ENCODE assay signal across 11 mouse cellular contexts in the genomic region with DNA sequence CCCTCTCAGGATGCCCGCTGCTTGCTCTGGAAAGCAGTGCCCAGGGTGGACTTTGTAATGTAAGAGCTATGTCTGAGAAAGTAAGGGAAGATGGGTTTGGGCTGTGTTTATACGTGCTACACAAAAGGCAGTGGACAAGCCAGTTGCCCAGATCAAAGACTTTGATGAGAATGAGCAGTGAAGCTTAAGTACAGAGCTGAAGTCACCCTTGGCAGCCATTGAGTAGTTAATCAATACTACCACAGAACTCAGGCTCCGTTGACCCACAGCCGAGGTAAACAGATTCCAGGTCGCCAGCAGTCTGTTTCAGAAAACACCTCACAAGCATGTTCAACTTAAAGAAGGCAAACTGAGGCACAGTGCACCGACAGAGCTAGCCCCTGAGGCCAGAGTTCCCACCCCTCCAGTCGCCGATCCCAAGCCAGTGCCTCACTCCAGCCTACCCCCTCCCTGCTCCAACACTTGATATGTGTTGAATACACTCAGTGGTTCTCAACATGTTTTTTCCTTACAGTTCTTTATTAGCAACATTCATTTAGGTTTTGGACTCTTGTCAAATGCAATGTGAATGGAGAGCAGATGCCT.
DNase-seq lines count a peak whose midpoint lies in the region; ATAC-seq lines count a peak whose summit lies in the region.
"Had no signal": no experiment of that assay in that cellular context is flagged by ENCODE, and none has a peak within 500 bp of the region (broad histone marks: within the 10 kb centered on the region; RNA-seq: fewer than 3 reads in every experiment).

No protein-coding gene starts in this region.

- no peaks in the 10 kb centered on the region for H3K27me3 ChIP-seq in hindbrain, embryonic 12.5 days
- H3K27me3 ChIP-seq in hindbrain, embryonic 10.5 days (ENCODE audit: insufficient read depth, poor library complexity, severe bottlenecking): no peaks in the 10 kb centered on the region
- H3K27me3 ChIP-seq in forebrain, embryonic 16.5 days (replicated peaks; ENCODE audit: control insufficient read depth, insufficient read depth, low read length): no peaks in the 10 kb centered on the region
- H3K27me3 ChIP-seq in midbrain, embryonic 15.5 days (replicated peaks): no peaks in the 10 kb centered on the region
- H3K27me3 ChIP-seq: CH12.LX had no signal

- no peak overlapping the region for H3K4me2 ChIP-seq in hindbrain, embryonic 12.5 days (replicated peaks)
- H3K4me2 ChIP-seq in forebrain, embryonic 16.5 days (ENCODE audit: low read length): peak overlapping the region; percentile 36; the same call in 1 of the 2 replicates
- H3K4me2 ChIP-seq in midbrain, embryonic 15.5 days: 0 out of 2 replicates have a peak overlapping the region, but pooled peaks have one; percentile 6
- H3K4me2 ChIP-seq: liver, embryonic 11.5 days had no signal

- no peaks in the 10 kb centered on the region for H3K36me3 ChIP-seq in hindbrain, embryonic 12.5 days
- H3K36me3 ChIP-seq in hindbrain, embryonic 10.5 days: no peaks in the 10 kb centered on the region
- H3K36me3 ChIP-seq in forebrain, embryonic 16.5 days (ENCODE audit: control insufficient read depth, insufficient read depth): no peaks in the 10 kb centered on the region
- no peaks in the 10 kb centered on the region for H3K36me3 ChIP-seq in midbrain, embryonic 15.5 days (replicated peaks)

- DNase-seq in hindbrain, embryonic 10.5 days (ENCODE audit: low spot score): no peak
- DNase-seq in left cerebral cortex, postnatal 4 days: peak; percentile 64
- DNase-seq in left cerebral cortex, adult 11 months (ENCODE audit: low spot score): no peak
- no peak for DNase-seq in thymus, adult 18-20 months
- DNase-seq: lung, postnatal 14 days; spleen, adult 18-20 months had no signal

- H3K27ac ChIP-seq in hindbrain, embryonic 12.5 days: no peak overlapping the region
- no peak overlapping the region for H3K27ac ChIP-seq in hindbrain, embryonic 10.5 days
- peak overlapping the region; percentile 91 for H3K27ac ChIP-seq in forebrain, embryonic 16.5 days (ENCODE audit: low read length)
- peak overlapping the region; percentile 37; the same call in 1 of the 2 replicates for H3K27ac ChIP-seq in midbrain, embryonic 15.5 days

- H3K9me3 ChIP-seq in hindbrain, embryonic 12.5 days (replicated peaks): no peaks in the 10 kb centered on the region
- 0 out of 2 replicates have a peak, but pooled peaks cover 4% of the 10 kb centered on the region for H3K9me3 ChIP-seq in hindbrain, embryonic 10.5 days
- no peaks in the 10 kb centered on the region for H3K9me3 ChIP-seq in forebrain, embryonic 16.5 days (ENCODE audit: control insufficient read depth, low read length)
- H3K9me3 ChIP-seq in midbrain, embryonic 15.5 days: no peaks in the 10 kb centered on the region

- 73% methylated on average over 8 of the region's 8 CpGs for WGBS in hindbrain, embryonic 12.5 days
- WGBS in hindbrain, embryonic 10.5 days: 81% methylated on average over 8 of the region's 8 CpGs
- WGBS in forebrain, embryonic 16.5 days: 21% methylated on average over 8 of the region's 8 CpGs
- WGBS in midbrain, embryonic 15.5 days: 61% methylated on average over 8 of the region's 8 CpGs

- no peaks in the 10 kb centered on the region for H3K4me1 ChIP-seq in hindbrain, embryonic 12.5 days
- no peaks in the 10 kb centered on the region for H3K4me1 ChIP-seq in hindbrain, embryonic 10.5 days (replicated peaks)
- H3K4me1 ChIP-seq in forebrain, embryonic 16.5 days (replicated peaks; ENCODE audit: control insufficient read depth, insufficient read depth, low read length): peaks cover 17% of the 10 kb centered on the region
- no peaks in the 10 kb centered on the region for H3K4me1 ChIP-seq in midbrain, embryonic 15.5 days

- H3K9ac ChIP-seq in hindbrain, embryonic 12.5 days: no peak overlapping the region
- H3K9ac ChIP-seq in forebrain, embryonic 16.5 days (replicated peaks; ENCODE audit: low read depth, low read length): no peak overlapping the region
- no peak overlapping the region for H3K9ac ChIP-seq in midbrain, embryonic 15.5 days

- intact Hi-C loops in left cerebral cortex, postnatal 4 days (cut with DNase I): no loop called here

- ATAC-seq in hindbrain, embryonic 12.5 days (ENCODE audit: low FRiP score): 0 out of 2 replicates have a peak, but pooled peaks have one; percentile 56
- peak; percentile 86 for ATAC-seq in forebrain, embryonic 16.5 days
- ATAC-seq in midbrain, embryonic 15.5 days (replicated peaks): peak; percentile 87

- H3K4me3 ChIP-seq in hindbrain, embryonic 12.5 days: no peak overlapping the region
- H3K4me3 ChIP-seq in hindbrain, embryonic 10.5 days: no peak overlapping the region
- H3K4me3 ChIP-seq in forebrain, embryonic 16.5 days (replicated peaks; ENCODE audit: low read length): no peak overlapping the region
- H3K4me3 ChIP-seq in midbrain, embryonic 15.5 days: no peak overlapping the region

Comparison
In these comparisons a context has a peak if more than half of its experiments do, and no peak if none do; other contexts are left out.
1. H3K27ac ChIP-seq: peak in forebrain, embryonic 16.5 days (single experiment) and midbrain, embryonic 15.5 days (single experiment); none in hindbrain, embryonic 12.5 days (single experiment) and hindbrain, embryonic 10.5 days (single experiment).
2. Peak in every context shown above with its lines, with median percentiles within 50 percentile points of each other: ATAC-seq.